Mouse (Mus musculus) lung, postnatal 0 days (tissue): Measurements from ENCODE around the gene Ipo13. TPM values are rescaled to one million over a fixed set of nuclear protein-coding genes. Genes with fewer than 3 reads are reported as not detected.

Experiments
- ATAC-seq: fragments of 200-750 bp; cut with Nextera tagmentation; 2 replicates; pipeline ENCODE4 v1.8.0; 2017; ENCODE audit warnings: moderate library complexity
- DNase-seq: peaks from one replicate; pipeline ENCODE4 v3.0.0-alpha.2; 2016; ENCODE audit warnings: low spot score
- H3K27ac ChIP-seq: fragments of 300-500 bp; sonication (generic); 2 replicates; pipeline ENCODE4 v1.5.1; 2014; ENCODE audit warnings: antibody characterized with exemption, mild to moderate bottlenecking, low read length, mixed read lengths
- H3K27me3 ChIP-seq: fragments of 300-500 bp; sonication (generic); replicated peaks from 2 replicates; pipeline ENCODE4 v1.6.1; 2014; ENCODE audit warnings: low read length, mixed read lengths; ENCODE audit not compliant: insufficient read depth
- H3K36me3 ChIP-seq: fragments of 300-500 bp; sonication (generic); 2 replicates; pipeline ENCODE4 v1.6.1; 2014; ENCODE audit warnings: low read length, mixed read lengths; ENCODE audit not compliant: insufficient read depth
- H3K4me1 ChIP-seq: fragments of 300-500 bp; sonication (generic); 2 replicates; pipeline ENCODE4 v1.6.1; 2014; ENCODE audit warnings: antibody characterized with exemption, low read depth, low read length, mixed read lengths; ENCODE audit not compliant: insufficient read depth
- H3K4me2 ChIP-seq: fragments of 300-500 bp; sonication (generic); replicated peaks from 2 replicates; pipeline ENCODE4 v1.6.1; 2014; ENCODE audit warnings: low read depth, mild to moderate bottlenecking, low read length, moderate library complexity, mixed read lengths
- H3K4me3 ChIP-seq: fragments of 300-500 bp; sonication (generic); 2 replicates; pipeline ENCODE4 v1.5.1; 2014; ENCODE audit warnings: low read depth, low read length
- H3K9ac ChIP-seq: fragments of 300-500 bp; sonication (generic); replicated peaks from 2 replicates; pipeline ENCODE4 v1.6.1; 2014; ENCODE audit warnings: low read depth, mild to moderate bottlenecking
- H3K9me3 ChIP-seq: fragments of 300-500 bp; sonication (generic); 2 replicates; pipeline ENCODE4 v1.6.1; 2016; ENCODE audit warnings: low read length, mixed read lengths
- CTCF ChIP-seq: IDR thresholded peaks from 2 replicates; pipeline ENCODE4 v1.5.1; 2016; ENCODE audit warnings: antibody characterized with exemption, mild to moderate bottlenecking
- EP300 ChIP-seq: IDR thresholded peaks from 2 replicates; pipeline ENCODE4 v1.6.1; 2016; ENCODE audit warnings: antibody characterized with exemption, mild to moderate bottlenecking, control low read depth
- WGBS: fragments of 180-500 bp; shearing (Covaris S2); extraction: QIAGEN DNeasy Blood & Tissue Kit; methylation state at CpG from one replicate; pipeline ENCODE4 v1.1.7; 2014; 5-methylcytosine and 5-hydroxymethylcytosine counted together
- polyA plus RNA-seq: library from polyadenylated mRNA; unstranded; fragments of >200 nt; fragmentation: Nextera tagmentation; extraction: Ambion mirVana; gene quantifications from 2 replicates; pipeline ENCODE4 v1.2.1, GENCODE M21; 2015

Ipo13 gene
- polyA plus RNA-seq, 1 experiment from 2014 or later, result 35.6 TPM

- DNase-seq (peak; percentile 65), ATAC-seq (peak; percentile 71)
- no peak overlapping the region for H3K27ac ChIP-seq
- no peaks in the 10 kb centered on the region for H3K27me3 ChIP-seq
- no peak overlapping the region for H3K4me3 ChIP-seq
- no peaks in the 10 kb centered on the region for H3K9me3 ChIP-seq
- H3K36me3 ChIP-seq, result no peaks in the 10 kb centered on the region
- no peak for TF ChIP-seq CTCF
- no peak for TF ChIP-seq EP300
- no peak overlapping the region for H3K9ac ChIP-seq
- 60% methylated on average over 10 of the region's 10 CpGs for WGBS
- H3K4me2 ChIP-seq, result no peak overlapping the region
- no peaks in the 10 kb centered on the region for H3K4me1 ChIP-seq
These were observed 62.5 kb downstream of the Ipo13 start for GRCm38 (mm10) chr4:117852152-117852868.

GRCm38 (mm10) chr4:117850871-117851270, 63.9 kb downstream of the Ipo13 start:
- Histone ChIP-seq H3K4me3 (no peak overlapping the region), H3K27me3 (no peaks in the 10 kb centered on the region), H3K4me1 (0 out of 2 replicates have a peak, but pooled peaks cover 3% of the 10 kb centered on the region), H3K36me3 (no peaks in the 10 kb centered on the region), H3K9ac (no peak overlapping the region), H3K4me2 (no peak overlapping the region), H3K27ac (no peak overlapping the region), H3K9me3 (no peaks in the 10 kb centered on the region)
- DNase-seq, result no peak
- 76% methylated on average over 7 of the region's 7 CpGs for WGBS
- ATAC-seq, result no peak
- TF ChIP-seq EP300 (no peak), CTCF (no peak)

GRCm38 (mm10) chr4:117850176-117850575, 64.6 kb downstream of the Ipo13 start:
- H3K27me3 ChIP-seq, result no peaks in the 10 kb centered on the region
- H3K9ac ChIP-seq, result no peak overlapping the region
- TF ChIP-seq CTCF, result no peak
- no peak for TF ChIP-seq EP300
- 85% methylated on average over 7 of the region's 7 CpGs for WGBS
- H3K9me3 ChIP-seq, result no peaks in the 10 kb centered on the region
- H3K27ac ChIP-seq, result no peak overlapping the region
- ATAC-seq (no peak), DNase-seq (no peak)
- H3K4me1 ChIP-seq, result 0 out of 2 replicates have a peak, but pooled peaks cover 3% of the 10 kb centered on the region
- no peak overlapping the region for H3K4me2 ChIP-seq
- H3K36me3 ChIP-seq, result no peaks in the 10 kb centered on the region
- no peak overlapping the region for H3K4me3 ChIP-seq

- Histone ChIP-seq H3K9me3 (no peaks in the 10 kb centered on the region), H3K4me1 (0 out of 2 replicates have a peak, but pooled peaks cover 3% of the 10 kb centered on the region)
These were observed 65.3 kb downstream of the Ipo13 start for GRCm38 (mm10) chr4:117849506-117849905.

GRCm38 (mm10) chr4:117849063-117849462, 65.7 kb downstream of the Ipo13 start:
- Histone ChIP-seq H3K4me3 (no peak overlapping the region), H3K9me3 (no peaks in the 10 kb centered on the region), H3K4me2 (no peak overlapping the region), H3K36me3 (no peaks in the 10 kb centered on the region), H3K9ac (no peak overlapping the region), H3K27me3 (no peaks in the 10 kb centered on the region), H3K4me1 (0 out of 2 replicates have a peak, but pooled peaks cover 3% of the 10 kb centered on the region), H3K27ac (no peak overlapping the region)
- DNase-seq (no peak), ATAC-seq (no peak)
- TF ChIP-seq EP300 (no peak), CTCF (no peak)
- 59% methylated on average over 17 of the region's 17 CpGs for WGBS

More at GRCm38 (mm10) chr4:117849506-117849905, 65.3 kb downstream of the Ipo13 start:
- Histone ChIP-seq H3K27me3 (no peaks in the 10 kb centered on the region), H3K36me3 (no peaks in the 10 kb centered on the region), H3K4me3 (no peak overlapping the region), H3K27ac (no peak overlapping the region), H3K4me2 (no peak overlapping the region), H3K9ac (no peak overlapping the region)
- ATAC-seq (no peak), DNase-seq (no peak)
- TF ChIP-seq CTCF (no peak), EP300 (no peak)
- WGBS, result 85% methylated on average over 5 of the region's 5 CpGs

- Histone ChIP-seq H3K27ac (no peak overlapping the region), H3K9me3 (no peaks in the 10 kb centered on the region), H3K4me2 (no peak overlapping the region), H3K9ac (no peak overlapping the region), H3K36me3 (no peaks in the 10 kb centered on the region), H3K4me1 (0 out of 2 replicates have a peak, but pooled peaks cover 3% of the 10 kb centered on the region), H3K4me3 (no peak overlapping the region), H3K27me3 (no peaks in the 10 kb centered on the region)
- ATAC-seq (peak; percentile 74), DNase-seq (peak; percentile 65)
- TF ChIP-seq CTCF (no peak), EP300 (no peak)
- 48% methylated on average over 2 of the region's 2 CpGs for WGBS
These were observed 67.8 kb downstream of the Ipo13 start for GRCm38 (mm10) chr4:117847011-117847410.
